Mouse (Mus musculus) T-cell, adult 2 months (primary cell): ENCODE data around the gene Emc10.

Experiments
- DNase-seq: peaks from one replicate; pipeline ENCODE4 v3.0.0; 2022; ENCODE audit warnings: low spot score

Gene Emc10

DNA sequence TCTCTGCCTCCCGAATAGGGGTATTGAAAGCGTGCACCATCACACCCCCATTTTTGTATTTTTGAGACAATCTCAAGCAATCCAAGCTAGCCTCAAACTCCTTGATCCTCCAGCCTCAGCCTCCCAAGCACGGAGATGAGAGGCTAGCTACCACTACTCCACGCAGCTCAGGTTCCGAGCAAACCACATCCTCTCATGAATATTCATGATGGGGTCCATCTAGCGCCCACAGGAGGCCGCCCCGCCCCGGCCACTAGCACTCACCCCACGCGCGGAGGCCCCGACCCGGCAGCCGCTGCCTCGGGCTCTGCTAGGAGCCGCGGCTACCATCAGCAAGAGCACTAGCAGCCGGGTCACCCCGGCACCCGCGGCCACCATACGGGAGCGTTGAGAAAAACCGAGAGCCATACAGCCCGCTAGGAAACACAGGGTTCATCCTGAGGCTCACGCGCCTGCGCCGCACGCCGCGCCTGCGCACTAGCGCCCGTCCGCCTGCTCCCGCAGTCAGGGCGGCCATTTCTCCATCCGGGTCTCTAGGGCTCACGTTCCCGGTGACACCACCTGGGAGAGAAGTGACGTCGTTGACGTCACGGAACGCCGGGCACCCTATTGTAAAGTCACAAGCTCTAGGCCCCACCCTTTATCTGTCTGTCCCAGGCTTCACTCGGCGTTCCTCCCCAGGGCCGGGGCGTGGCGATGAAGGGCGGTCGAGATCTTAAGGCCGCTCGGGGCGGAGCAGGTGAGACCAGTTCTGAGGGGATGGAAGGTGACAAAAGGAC lies at the start of gene Emc10, which contains the start of gene Fam71e1:
Emc10 (minus strand) TSS at position 538 of the 779 bp plus-strand sequence.
Fam71e1 (plus strand) TSS at position 590 of the 779 bp plus-strand sequence.
- peak; percentile 99 for DNase-seq

DNA sequence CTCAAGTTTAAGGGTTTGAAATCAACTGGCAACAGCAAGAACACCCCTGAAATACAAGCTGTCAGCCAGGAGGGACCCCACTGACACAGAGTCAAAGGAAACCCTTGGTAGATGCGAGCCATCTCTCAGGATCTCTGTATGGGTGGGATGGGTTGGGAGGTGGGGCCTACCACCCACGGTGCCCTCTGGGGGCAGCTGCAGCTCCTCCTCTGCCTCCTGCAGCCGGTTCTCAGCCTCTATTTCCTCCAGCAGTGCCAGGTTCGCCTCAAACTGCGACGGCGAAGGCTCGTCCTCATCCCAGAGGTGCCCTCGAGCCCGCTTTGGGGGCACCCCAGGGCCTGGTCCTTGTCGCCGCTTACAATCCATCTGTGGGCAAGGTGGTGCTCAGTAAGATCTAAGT lies 46.7 kb upstream of the Emc10 start:
- DNase-seq: no peak

DNA sequence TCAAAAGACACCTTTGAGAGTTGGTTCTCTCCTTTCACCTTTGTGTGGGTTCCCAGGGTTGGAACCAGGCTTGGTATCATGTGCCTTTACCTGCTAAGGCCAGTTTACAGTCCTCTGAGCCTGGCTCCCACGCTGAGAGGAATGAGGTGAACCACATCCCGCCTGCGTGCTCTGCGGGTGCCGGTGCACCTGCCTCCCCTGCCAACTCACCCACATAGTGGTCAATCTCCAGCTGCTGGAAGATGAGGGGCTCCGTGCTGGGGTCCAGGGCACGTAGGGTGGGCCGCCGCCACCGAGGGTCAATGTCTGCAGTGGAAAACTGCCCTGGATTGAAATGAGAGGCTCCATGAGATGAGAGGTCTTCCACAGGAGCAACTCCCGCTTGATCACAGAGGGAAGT lies 46.2 kb upstream of the Emc10 start:
- no peak for DNase-seq

DNA sequence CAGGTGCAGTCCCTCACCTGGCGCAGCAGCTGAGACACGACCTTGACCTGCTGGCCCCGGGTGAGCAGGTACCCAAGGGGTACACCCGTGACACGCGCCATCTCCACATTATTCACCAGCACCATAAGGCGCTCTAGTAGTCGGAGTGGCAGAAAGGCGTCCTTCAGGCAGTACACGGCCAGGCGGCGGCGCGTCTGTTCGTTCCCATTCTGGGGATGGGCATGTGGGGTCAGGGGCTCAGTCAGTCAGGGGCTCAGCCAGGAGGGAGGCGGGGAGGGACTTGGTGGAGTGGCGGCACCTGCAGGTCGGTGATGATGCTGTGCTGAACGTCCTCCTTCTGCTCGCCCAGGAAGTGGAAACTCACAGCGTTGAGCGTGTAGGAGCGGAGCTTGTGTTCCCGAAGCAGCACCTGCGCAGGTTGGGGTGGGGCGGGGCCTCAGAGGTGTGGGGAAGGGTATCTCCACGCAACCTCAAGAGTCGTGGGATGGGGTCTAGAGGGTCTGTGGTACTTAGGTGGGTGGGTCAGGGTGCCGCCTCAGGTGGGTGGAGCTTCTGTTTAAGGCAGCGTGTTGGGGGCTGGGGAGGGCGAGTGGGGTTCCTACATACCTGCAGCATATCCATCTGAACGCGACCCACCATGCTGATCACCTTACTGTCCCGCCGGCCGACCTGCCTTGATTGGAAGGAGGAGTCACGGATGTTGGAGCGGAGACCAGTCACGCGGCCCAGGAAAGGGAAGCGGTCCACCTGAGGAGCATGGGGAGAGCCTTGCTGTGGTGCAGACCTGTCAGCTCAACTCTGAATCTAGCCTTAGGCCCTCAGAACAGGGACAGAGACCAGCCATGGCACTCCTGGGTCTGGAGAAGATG lies 42.7 kb upstream of the Emc10 start:
- DNase-seq: no peak

DNA sequence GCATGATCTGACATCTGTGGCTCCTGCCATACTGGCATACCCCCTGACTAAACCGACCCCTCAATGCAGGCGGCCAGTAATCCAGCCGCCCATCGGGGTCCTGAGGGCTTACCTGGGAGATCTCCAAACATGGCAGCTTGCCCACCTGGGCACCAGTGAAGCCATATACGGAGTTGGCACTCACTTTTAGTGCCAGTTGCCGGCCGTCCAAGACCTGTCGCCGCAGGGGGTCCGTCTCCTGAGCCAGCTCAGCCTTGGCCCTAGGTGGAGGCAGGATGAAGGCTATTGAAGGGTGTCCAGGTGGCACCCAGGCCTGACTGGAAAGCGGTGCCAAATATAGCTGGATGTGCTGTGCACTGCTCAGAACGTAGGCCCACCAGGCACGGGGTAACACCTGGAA lies 41.2 kb upstream of the Emc10 start:
- no peak for DNase-seq

DNA sequence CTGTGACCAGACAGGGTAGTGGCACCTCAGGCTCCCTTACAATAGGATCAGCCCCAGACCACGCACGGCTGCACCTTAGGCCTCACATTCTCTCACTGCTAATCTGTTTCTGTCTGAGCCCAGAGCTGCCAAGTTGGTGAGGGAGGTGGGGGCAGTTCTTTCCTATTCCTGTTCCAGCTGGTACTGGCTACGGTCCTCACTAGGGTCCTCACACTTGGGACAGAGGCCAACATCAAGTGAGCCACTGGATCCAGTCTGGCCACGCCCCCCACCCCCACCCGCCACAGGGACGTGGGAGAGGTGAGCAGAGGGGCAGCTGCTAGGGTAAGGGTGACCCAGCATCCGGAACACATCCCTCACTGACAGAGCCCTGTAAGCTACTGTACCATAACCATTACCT lies 40.7 kb upstream of the Emc10 start:
- no peak for DNase-seq

DNA sequence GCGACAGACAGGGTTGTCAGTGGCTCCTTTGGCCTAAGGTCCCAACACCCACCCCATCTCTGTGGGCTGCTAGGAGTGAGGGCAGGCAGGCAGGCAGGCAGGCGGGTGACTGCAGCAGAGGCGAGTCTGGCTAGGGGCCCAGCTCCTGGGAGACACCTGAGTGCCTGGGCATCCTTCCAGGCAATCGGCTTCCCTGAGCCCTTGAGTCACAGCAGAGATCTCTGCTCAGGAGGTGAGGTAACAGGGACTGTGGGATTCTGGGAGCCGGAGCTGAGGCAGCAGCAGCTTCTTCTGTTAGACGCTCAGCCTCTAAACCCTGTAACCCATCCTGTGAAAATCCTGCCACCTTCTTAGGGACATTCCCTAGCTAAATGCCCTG lies 40.2 kb upstream of the Emc10 start:
- DNase-seq: no peak

DNA sequence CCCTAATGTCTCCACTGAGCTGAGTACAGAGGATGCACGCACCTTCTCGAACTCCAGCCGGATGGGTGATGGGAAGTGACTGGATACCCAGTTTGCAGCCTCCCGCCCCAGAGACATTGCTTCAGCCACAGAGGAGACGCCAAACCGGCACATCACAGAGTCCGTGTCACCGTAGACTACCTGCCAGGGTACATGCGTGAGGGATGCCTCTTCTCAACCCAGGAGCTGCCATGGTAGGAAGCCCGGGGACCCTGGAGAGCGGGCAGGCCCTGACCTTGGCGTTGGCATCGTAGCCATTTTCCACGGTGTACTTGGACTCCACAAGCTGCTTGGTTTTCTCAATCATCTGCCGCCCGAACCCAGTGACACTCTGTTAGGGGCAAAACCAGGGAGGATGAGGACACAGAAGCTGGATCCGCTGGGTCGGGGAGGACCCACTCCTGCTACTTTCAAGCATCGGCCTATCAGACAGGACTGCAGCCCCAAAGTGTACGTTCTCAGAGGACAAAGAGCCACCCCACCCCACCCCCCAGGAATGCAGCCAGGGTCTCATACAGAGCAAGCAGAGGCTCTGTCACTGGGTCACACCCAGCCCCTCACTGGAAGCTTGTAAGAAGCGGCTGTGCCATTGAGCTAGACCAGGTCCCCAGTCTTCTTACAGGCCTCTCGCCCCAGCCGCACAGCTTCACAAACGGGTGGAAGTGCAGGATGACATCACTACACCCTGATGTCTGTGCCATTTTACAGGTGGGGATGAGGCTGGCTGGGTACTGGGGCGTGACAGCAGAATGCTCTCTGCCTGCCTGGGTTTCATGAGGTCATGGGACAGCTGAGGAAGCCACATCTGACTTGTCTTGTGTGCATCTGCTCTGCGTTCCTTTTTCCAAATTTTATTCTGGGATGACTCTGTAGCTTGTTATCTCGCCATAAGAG lies 39.6 kb upstream of the Emc10 start:
- no peak for DNase-seq

DNA sequence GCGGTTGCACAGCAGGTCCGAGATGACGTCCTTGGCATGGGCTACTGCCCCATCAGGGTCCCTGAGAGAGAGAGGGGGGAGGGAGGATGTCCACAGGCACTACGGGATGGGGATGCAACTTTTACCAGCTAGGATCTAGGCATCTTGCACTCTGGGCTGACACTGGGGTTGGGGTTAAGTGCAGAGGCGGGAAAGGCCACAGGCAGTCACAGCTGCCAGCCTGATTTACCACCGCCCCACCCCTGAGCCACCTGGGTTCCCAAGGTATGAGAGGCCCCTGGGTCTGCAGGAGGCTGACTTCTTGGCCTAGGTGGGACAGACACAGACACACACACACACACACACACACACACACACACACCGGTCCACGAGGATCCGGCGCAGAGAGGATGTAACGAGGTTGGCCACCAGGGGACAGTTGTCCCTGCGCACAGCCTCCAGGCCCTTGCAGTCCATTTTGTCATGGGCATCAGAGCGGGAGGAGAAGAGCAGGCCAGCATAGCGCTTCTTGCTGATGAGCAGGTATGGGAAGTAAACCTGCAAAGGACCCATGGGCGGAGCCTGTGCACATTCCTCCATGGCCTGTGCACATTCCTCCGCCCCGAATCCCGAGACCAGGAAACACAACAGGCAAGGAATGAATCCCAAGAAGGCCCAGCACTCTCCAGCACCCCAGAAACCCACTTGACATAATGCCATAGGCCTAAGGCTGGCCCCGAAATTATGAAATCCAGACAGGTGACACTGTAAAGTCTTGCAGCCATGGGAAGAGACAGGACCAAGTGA lies 38.5 kb upstream of the Emc10 start:
- DNase-seq: no peak

DNA sequence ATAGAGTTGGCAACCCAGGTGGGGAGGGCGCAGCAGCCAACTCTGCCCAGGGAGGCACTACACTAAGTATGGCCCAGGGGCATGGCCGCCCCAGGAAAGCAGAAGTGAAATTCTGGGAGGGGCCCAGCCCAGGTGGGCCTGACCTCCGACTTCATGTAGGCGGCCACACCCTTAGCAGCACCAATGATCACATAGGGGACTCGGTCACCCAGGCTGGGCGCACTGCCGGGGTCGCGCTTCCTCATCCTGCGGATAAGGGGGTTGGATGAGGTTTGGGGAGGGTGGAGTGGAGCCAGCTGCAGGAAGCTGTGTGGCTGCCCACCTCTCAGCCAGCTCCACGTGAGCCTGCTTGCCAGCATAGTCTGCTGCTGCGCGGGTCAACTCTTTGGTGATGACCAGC lies 37.9 kb upstream of the Emc10 start:
- no peak for DNase-seq

DNA sequence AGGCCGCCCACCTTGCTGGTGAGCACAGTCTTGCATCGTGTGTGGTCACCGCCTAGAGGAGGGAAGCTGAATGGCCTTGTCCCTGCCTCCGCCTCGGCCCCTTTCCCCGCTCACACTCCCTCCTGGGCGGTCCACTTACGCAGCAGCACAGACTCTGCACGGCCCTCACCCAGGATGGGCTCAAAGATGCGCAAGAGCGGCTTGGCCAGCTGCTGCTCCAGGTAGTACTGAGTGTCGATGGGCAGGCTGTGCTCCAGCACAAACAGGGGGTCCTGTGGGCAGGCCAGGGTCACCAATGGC lies 37.4 kb upstream of the Emc10 start:
- no peak for DNase-seq

DNA sequence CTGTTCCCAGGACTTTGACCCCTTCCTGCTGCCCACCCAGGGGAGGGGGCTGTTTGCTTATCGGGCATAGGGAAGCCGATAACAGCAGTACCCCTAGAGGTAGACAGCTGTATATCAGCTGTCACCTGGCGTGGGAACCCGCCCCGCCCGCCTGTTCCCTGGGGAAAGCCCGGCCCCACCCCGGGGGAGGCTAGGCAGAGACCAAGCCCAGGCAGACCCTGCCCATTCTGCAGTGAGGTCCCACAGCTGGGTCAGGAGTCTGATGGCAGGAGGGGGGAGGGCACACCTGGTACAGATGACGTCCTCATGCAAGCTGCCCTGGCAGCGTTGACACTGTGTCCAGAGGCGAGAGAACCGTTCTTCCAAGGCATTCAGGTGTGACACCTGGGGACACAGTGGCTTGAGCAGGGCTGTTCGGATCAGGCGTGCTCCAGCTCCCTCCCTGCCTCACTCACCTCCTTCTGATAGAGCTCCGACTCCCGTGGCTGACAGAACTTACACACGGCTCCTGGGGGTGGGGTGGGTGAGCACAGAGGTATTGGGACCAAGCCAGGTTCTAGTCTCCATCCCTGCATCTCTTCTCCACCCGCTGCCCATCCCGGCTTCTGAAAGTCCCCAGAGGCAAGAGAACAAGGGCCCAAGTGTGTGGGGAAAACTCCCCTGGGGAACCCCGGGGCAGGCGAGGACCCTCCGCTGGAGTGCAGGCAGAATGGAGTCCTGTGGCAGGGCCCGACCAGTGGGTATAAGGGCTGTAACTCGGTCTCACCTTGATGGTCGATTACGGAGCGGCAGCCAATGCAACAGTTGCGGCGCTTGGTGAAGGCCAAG lies 36.8 kb upstream of the Emc10 start:
- no peak for DNase-seq

DNA sequence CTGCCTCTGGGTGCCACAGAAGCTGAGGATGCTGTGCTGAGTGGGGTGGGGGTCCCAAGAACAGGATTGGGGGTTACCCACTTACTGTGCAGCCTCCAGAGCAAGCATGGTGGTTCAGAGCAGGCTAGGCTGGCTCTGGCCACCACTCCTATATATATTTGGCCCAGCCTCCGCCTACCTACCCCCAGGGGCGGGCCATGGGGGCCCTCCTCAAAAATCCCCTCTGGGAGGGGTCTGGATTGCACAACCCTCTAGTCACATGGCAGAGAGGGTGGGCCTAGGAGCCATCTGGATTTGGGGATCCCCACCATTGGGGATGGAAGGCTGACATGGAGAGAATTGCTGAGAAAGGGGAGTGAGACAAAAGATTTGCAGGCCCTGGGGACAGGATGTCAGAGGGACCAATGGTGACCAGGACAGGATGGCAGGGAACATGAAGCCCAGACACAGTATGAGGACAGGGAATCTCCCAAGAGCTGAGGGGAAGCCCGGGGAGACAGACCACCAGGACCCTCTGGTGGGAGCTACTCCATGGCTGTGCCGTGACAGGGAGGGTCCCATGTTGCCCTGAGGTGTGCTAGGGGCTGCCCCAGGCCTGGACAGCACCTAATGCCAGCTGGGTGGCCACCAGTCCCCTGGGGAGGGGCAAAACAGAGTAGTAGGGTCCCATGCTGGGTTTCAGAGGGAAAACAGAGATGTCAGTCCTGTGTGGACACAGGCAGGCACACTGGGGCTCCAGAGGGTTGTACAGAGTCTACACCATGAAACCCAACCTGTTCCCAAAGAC lies 35.8 kb upstream of the Emc10 start, which contains the start of gene Spib:
Spib (minus strand) TSS at position 126 of the 787 bp plus-strand sequence.
- DNase-seq: no peak

DNA sequence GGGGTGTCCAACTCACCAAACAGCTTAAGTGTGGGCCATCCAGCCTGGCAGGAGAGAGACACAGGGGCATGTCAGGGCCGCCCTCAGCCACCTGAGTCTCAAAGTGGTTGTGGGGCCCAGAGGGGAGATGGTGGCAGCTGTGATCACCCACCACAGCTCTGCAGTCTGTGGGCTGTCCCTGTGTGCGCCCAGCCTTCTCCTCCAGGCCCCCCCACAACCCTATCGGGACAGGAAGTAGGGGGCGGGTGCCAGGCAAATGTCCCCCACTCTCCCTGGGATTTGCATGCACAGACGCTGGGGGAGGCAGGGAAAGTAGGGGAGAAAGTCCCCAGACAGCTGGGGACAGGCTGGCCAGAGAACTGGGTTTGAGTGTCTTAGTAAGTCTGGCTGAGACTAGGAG lies 34.9 kb upstream of the Emc10 start:
- no peak for DNase-seq

DNA sequence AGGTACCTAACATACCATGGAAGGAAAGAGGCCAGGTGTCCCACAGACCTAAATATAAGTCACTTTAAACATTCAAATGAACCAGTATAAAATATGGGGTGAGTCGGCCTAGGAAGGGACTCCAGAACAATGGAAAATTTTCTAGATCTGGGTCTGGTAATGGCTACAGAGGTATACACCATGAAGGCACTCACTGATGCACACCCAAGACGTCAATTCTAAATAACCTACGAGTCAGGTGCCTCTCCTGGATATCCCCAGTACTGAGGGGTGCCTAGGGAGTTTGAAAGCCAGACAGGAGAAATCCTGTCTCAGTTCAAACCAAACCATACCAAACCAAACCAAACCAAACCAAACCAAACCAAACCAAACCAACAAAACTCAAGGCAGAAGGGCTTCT lies 34.2 kb upstream of the Emc10 start:
- DNase-seq: no peak

DNA sequence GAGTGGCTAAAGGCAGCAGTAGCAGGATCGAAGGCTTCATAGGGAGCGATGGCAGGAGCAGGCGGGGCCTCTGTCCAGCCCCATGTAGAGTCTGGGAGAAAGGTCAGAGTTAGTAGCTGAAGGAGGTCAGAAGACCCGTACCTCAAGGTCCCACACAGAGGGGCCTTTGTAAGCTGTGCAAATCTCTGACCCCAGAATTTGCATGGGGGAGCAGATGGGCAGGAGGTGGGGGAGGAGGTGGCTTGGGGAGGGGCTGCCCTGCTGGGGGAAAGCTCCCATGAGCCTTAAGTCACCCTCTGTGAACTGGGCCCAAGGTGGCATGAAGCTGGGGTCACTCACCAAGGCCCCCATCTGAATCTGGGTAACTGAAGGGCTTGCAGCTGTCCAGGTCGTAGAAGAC lies 33.2 kb upstream of the Emc10 start:
- DNase-seq: no peak

DNA sequence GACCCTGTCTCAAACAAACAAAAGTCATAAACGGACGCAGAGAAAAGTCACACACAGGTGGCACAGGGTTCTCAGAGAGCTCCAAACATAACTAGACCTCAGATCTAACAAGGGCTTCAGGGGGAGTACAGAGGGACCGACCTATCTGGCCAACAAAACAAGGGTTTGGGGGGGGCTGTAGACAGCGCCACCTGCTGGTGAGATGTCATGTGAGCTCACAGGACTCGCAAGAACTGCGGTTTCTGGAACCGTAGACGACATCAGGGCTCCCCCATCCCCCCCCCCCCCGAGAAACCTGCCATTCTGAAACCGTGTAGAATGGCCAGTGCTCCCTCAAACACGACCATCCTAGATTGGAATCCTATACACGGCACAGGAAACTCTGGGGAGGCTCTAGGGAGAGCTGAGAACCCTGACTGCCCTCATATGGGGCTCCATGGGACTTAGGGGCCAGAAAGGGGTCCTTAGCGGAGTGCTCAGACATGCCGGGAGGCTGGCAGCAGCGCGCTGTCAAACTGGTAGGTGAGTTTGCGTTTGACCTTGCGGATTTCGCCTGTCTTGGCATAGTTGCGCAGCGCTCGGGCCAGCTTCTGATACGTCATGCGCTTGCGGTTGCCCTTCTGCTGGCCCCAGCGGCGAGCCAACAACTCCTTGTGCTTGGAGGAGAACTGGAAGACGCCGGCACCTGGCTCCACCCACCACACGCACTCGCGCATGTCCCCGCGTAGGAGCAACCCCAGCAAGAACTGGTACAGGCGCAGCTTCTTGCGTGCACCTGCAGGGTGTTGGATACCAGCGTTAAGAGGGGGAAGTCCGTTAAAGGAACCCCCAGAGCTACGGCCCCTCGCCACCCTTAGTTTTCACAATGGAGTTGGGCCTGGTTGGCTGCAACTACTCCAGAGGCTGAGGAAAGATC lies 31.4 kb upstream of the Emc10 start:
- DNase-seq: peak; percentile 71

DNA sequence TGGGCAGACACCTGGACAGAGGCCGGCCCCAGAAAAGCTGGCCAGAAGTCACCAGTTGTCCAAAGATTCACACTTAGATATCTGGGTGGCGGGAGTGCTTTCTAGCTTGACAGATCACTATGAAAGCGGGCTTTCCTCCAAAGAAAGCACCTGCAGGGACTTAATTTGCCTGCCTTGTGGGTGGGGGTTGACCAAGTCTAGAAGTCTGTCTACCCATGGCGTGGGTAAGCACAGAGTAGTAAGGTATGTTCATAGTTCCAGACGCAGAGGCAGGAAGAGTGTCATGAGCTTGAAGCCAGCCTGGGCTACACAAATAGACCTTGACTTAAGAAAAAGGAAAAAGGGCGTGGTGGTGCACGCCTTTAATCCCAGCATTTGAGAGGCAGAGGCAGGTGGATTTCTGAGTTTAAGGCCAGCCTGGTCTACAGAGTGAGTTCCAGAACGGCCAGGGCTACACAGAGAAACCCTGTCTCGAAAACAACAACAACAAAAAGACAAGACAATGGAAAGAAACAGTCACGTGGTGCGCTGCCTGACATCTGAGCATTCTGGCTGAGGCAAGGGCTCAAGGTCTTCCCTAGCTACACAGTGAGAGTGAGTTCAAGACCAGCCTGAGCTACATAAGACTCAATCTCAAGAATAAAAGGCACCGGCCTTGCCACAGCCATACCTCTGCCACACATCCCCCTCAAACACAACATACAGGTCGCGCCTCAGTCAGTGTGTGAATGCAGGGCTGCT lies 30.3 kb upstream of the Emc10 start:
- DNase-seq: no peak
